Mouse (Mus musculus): ENCODE measurements at regions not wholly inside any gene's neighbourhood (a gene's known extent, or its start where the extent isn't known, plus 50 kb on each side); places are given as distances from the start of the nearest gene placed in this dataset.

DNA sequence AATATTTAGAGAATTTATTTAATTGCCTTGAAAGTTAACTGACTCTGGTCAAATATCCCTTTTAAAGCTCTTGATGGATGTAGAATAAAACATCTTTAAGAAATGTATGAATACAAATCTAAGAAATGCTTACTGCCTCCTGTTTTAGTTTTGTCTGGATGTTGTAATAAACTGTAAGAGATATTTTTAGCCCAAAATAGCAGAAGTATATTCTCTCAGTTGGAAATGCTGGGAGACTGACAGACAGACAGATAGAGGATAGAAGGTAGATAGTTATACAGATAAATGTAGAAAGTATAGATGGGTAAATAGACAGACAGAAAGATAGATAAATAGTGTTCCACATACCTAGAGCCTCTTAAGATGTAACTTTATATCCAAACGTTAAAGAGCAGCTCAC is 379.5 kb downstream of the Frk start:
- WGBS, result 72% methylated on average over 1 of the region's 1 CpGs
- ATAC-seq (ENCODE audit: low read depth), result no peak
- no peaks in the 10 kb centered on the region for H3K36me3 ChIP-seq

DNA sequence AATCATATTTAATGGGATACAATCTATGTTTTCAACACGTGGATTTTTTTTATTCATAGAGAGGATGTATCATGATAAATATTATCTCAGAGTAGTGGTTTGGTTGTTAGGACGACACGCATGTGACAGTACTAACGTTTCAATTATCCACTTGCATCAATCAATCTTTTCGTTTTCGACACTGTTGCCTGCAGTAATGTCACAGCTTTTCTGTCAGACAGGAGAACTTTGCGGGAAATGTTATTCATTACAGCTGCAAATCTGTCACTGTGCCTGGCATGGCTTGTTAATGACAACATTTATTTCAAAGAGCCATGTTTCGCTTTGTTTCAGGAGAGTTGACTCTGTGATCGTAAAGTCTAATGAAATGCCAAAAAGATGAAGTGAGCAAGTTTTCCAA is 388.7 kb downstream of the Frk start:
- H3K4me2 ChIP-seq, result no peak overlapping the region
- ATAC-seq (ENCODE audit: low read depth), result no peak

More for the DNA sequence above, 379.5 kb downstream of the Frk start:
- Histone ChIP-seq H3K4me2 (no peak overlapping the region), H3K9ac (no peak overlapping the region), H3K4me3 (no peak overlapping the region), H3K4me1 (replicated peaks) (no peaks in the 10 kb centered on the region), H3K27me3 (no peaks in the 10 kb centered on the region), H3K9me3 (no peaks in the 10 kb centered on the region), H3K27ac (replicated peaks) (no peak overlapping the region)

DNA sequence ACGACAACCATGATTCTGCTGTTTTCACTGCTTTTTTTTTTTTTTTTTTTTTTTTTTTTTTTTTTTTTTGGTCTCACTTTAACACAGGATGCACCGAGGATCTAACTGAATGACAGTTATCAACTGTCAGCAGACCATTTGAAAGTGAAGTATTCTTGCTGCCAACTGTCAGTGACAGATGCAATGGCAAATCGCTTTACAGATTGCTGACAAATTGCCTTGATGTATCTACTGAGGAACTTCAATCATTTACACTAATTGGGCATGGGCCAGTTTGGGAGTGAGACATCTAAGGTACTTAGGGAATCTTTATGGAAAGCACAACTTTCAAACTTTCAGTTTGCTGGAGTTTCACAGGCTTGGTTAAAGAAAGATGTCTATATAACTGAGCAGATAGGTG is 395.3 kb downstream of the Frk start:
- WGBS, result 81% methylated on average over 3 of the region's 3 CpGs
- Histone ChIP-seq H3K27ac (replicated peaks) (no peak overlapping the region), H3K4me2 (no peak overlapping the region), H3K4me1 (replicated peaks) (no peaks in the 10 kb centered on the region), H3K27me3 (no peaks in the 10 kb centered on the region), H3K9ac (no peak overlapping the region), H3K9me3 (no peaks in the 10 kb centered on the region), H3K36me3 (no peaks in the 10 kb centered on the region), H3K4me3 (no peak overlapping the region)
- ATAC-seq (ENCODE audit: low read depth), result no peak

More for the DNA sequence above, 388.7 kb downstream of the Frk start:
- 47% methylated on average over 9 of the region's 9 CpGs for WGBS
- Histone ChIP-seq H3K36me3 (no peaks in the 10 kb centered on the region), H3K27ac (replicated peaks) (no peak overlapping the region), H3K27me3 (no peaks in the 10 kb centered on the region), H3K9me3 (no peaks in the 10 kb centered on the region), H3K4me1 (replicated peaks) (no peaks in the 10 kb centered on the region), H3K9ac (no peak overlapping the region), H3K4me3 (no peak overlapping the region)

DNA sequence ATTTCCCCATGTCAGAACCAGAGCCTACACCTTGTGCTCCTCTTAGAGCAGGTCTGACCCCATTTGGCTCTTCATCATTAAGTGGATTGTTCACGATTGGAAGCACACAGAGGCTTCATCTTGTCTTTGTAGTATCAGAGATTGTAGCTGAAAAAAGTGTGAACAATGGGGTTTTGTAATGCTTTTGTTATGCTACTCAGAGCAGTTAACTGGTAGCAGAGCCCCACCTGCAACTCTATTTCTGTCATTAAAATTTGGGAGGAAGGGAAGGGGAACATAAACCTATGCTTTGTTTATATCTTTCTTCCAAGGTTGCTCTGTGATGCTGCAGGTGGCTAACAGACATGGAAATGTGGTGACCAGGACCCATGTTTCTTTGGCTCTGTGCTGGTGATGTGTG is 404.4 kb downstream of the Frk start:
- no peak overlapping the region for H3K4me2 ChIP-seq
- no peaks in the 10 kb centered on the region for H3K27me3 ChIP-seq
- H3K27ac ChIP-seq (replicated peaks), result no peak overlapping the region
- WGBS, result 35% methylated on average over 1 of the region's 1 CpGs
- peaks cover 6% of the 10 kb centered on the region; the same call in 1 of the 2 replicates for H3K9me3 ChIP-seq
- no peaks in the 10 kb centered on the region for H3K4me1 ChIP-seq (replicated peaks)
- H3K9ac ChIP-seq, result no peak overlapping the region
- H3K36me3 ChIP-seq, result no peaks in the 10 kb centered on the region
- no peak for ATAC-seq (ENCODE audit: low read depth)
- no peak overlapping the region for H3K4me3 ChIP-seq

DNA sequence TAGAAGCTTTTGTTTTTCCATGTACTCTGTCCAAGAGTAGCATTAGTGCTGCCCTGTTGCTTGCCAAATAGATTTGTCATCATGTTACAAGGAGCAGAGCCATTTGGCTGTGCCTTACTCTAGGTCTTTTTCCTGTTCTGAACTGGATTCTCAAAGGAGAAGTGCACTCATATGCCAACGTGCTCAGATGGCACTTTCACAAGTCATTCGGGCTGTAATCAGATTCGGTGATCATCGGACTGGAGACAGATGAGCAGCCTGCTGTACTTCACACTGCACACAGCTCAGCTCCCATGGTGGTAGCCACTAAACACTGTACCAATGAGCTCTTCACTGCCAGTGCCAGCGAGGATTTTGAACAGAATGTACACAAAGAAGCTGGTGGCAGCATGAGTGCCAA is 421.1 kb downstream of the Frk start:
- no peak for ATAC-seq (ENCODE audit: low read depth)

DNA sequence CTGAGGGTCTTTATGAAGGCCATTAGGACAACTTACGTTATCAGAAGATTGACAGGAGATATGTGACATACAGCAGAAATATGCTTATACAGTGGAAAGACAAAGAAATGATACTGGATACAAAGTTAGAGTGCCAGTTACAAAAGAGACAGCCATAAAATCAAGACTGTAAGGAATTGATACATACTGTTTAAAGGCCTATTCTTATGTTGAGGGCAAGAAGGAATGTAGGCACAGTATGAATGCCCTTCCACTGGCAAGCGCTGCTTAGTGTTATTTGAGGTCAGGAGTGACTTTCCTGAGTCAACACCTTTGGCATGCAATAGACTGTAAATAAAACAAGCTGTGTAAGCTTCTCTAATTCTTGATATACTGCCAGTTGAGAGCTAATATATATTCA is 421.5 kb downstream of the Frk start:
- Histone ChIP-seq H3K9me3 (no peaks in the 10 kb centered on the region), H3K4me1 (replicated peaks) (no peaks in the 10 kb centered on the region), H3K36me3 (no peaks in the 10 kb centered on the region), H3K4me3 (no peak overlapping the region), H3K27ac (replicated peaks) (no peak overlapping the region), H3K27me3 (no peaks in the 10 kb centered on the region), H3K4me2 (no peak overlapping the region), H3K9ac (no peak overlapping the region)
- no peak for ATAC-seq (ENCODE audit: low read depth)
- 80% methylated on average over 2 of the region's 2 CpGs for whole genome bisulfite sequencing

More for the DNA sequence above, 421.1 kb downstream of the Frk start:
- H3K27ac ChIP-seq (replicated peaks), result no peak overlapping the region
- H3K9me3 ChIP-seq, result no peaks in the 10 kb centered on the region
- H3K9ac ChIP-seq, result no peak overlapping the region
- no peaks in the 10 kb centered on the region for H3K36me3 ChIP-seq
- H3K4me3 ChIP-seq, result no peak overlapping the region
- no peak overlapping the region for H3K4me2 ChIP-seq
- no peaks in the 10 kb centered on the region for H3K27me3 ChIP-seq
- WGBS, result 72% methylated on average over 5 of the region's 5 CpGs
- no peaks in the 10 kb centered on the region for H3K4me1 ChIP-seq (replicated peaks)

DNA sequence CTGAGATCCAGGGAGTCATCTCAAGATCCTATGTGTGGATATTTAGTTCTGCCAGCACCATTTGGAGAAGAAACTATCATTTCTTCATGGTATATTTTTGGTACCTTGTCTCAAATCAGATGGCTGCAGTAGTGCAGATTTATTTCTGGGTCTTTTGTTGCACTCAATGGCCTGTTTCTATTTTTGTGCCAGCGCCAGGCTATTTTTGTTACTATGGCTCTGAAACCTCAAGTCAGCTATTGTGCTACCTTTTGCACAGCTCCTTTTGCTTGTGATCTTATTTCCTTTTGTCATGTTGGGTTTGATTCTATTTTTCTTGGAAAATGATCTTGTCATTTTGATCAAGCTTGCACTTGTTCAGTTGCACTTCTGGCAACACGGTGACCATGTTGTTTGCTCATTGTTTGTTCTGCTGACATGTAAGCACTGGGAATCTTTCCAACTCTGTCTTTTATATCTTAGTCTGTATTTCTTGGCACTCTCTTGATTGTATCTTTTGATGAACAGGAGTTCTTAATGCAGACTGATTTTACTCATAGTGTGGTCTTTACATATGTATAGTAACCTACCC is 429.0 kb downstream of the Frk start:
- no peak overlapping the region for H3K9ac ChIP-seq
- no peak overlapping the region for H3K4me3 ChIP-seq
- H3K4me1 ChIP-seq (replicated peaks), result no peaks in the 10 kb centered on the region
- no peaks in the 10 kb centered on the region for H3K36me3 ChIP-seq
- WGBS, result 90% methylated on average over 2 of the region's 2 CpGs
- no peaks in the 10 kb centered on the region for H3K27me3 ChIP-seq
- H3K27ac ChIP-seq (replicated peaks), result no peak overlapping the region
- ATAC-seq (ENCODE audit: low read depth), result no peak
- no peaks in the 10 kb centered on the region for H3K9me3 ChIP-seq
- no peak overlapping the region for H3K4me2 ChIP-seq
